Mouse (Mus musculus) left cerebral cortex, postnatal 36 days (tissue): Measurements from ENCODE around the gene Plcg2. TPM values are rescaled to one million over a fixed set of nuclear protein-coding genes. Genes with fewer than 3 reads are reported as not detected.

Experiments used
- DNase-seq, 2 experiments: peaks; one replicate each; pipeline ENCODE4 v3.0.0; 2021 to 2022; ENCODE audit warnings: low spot score in 2 of 2, mixed read lengths in 1 of 2
- intact Hi-C: fragments of 180-260 bp; cut with DNase I; formaldehyde crosslinking; loops from one replicate; pipeline ENCODE4 v1.15.1; 2025
- microRNA-seq: library from miRNA; unstranded; fragments of <30 nt; microRNA quantifications from one replicate; pipeline ENCODE4 v1.2.0, GENCODE M21; 2022
- total RNA-seq, 2 experiments: library from RNA; stranded (reverse); gene quantifications; 2 replicates each; pipeline ENCODE4 v1.2.3; 2021

Gene Plcg2
- total RNA-seq, 2 experiments from 2014 or later, result 2.6 to 2.8 TPM

GRCm38 (mm10) chr8:117675171-117675570 lies 177.1 kb downstream of the Plcg2 start:
- no peak for DNase-seq
- intact Hi-C loops, result no loop called here

GRCm38 (mm10) chr8:117676460-117676859 lies 178.4 kb downstream of the Plcg2 start:
- DNase-seq, result no peak
- intact Hi-C loops, result no loop called here

GRCm38 (mm10) chr8:117677011-117677410 lies 178.9 kb downstream of the Plcg2 start:
- intact Hi-C loops, result no loop called here
- DNase-seq, result no peak

- intact Hi-C loops, result no loop called here
- DNase-seq, result no peak
Measured at GRCm38 (mm10) chr8:117678650-117679049, 180.6 kb downstream of the Plcg2 start.

GRCm38 (mm10) chr8:117683925-117684472 lies 185.9 kb downstream of the Plcg2 start:
- intact Hi-C loops, result no loop called here
- DNase-seq, result no peak

GRCm38 (mm10) chr8:117684504-117684903 lies 186.4 kb downstream of the Plcg2 start:
- intact Hi-C loops, result no loop called here

More at GRCm38 (mm10) chr8:117684504-117684903, 186.4 kb downstream of the Plcg2 start:
- DNase-seq, result no peak

Small RNAs within 50 kb of the gene (microRNA-seq; reads per million reads assigned to microRNA genes)
- gene Gm27361, result not detected
- gene Mir7077, result not detected
- gene Mir7078, result 0.76 reads per million

Other genes with a start within 250 kb of the Plcg2 start
- gene Cmip, start 241.2 kb upstream of the Plcg2 start, total RNA-seq, result 100 to 1,000 TPM; 333 to 339 TPM
- 1 to 10 TPM; 4.7 to 5.1 TPM for gene Sdr42e1, start 175.4 kb downstream of the Plcg2 start, total RNA-seq
- under 1 TPM in 1 of 2 experiments, not detected in 1; 0.41 TPM for gene Hsd17b2, start 203.6 kb downstream of the Plcg2 start, total RNA-seq